Mouse (Mus musculus) limb, embryonic 10.5 days (tissue): Measurements from ENCODE around the gene Snx25. TPM values are rescaled to one million over a fixed set of nuclear protein-coding genes. Genes with fewer than 3 reads are reported as not detected.

Experiments used
- DNase-seq: peaks from one replicate; pipeline ENCODE4 v3.0.0-alpha.2; 2017; ENCODE audit warnings: low spot score
- H3K27ac ChIP-seq: fragments of 300-500 bp; sonication (generic); 2 replicates; pipeline ENCODE4 v1.5.1; 2016; ENCODE audit warnings: mild to moderate bottlenecking
- H3K27me3 ChIP-seq: fragments of 300-500 bp; sonication (generic); 2 replicates; pipeline ENCODE4 v1.6.1; 2016; ENCODE audit warnings: low read depth, mild to moderate bottlenecking; ENCODE audit not compliant: poor library complexity, severe bottlenecking
- H3K36me3 ChIP-seq: fragments of 300-500 bp; sonication (generic); 2 replicates; pipeline ENCODE4 v1.6.1; 2016; ENCODE audit warnings: mild to moderate bottlenecking, moderate library complexity
- H3K4me1 ChIP-seq: fragments of 300-500 bp; sonication (generic); 2 replicates; pipeline ENCODE4 v1.6.1; 2016
- H3K4me3 ChIP-seq: fragments of 300-500 bp; sonication (generic); 2 replicates; pipeline ENCODE4 v1.5.1; 2016; ENCODE audit warnings: mild to moderate bottlenecking, moderate library complexity
- H3K9me3 ChIP-seq: fragments of 300-500 bp; sonication (generic); replicated peaks from 2 replicates; pipeline ENCODE4 v1.6.1; 2016; ENCODE audit warnings: mild to moderate bottlenecking
- WGBS: fragments of 180-500 bp; shearing (Covaris S2); methylation state at CpG from one replicate; pipeline ENCODE4 v1.1.7; 2016; 5-methylcytosine and 5-hydroxymethylcytosine counted together
- polyA plus RNA-seq: library from polyadenylated mRNA; unstranded; fragments of >200 nt; fragmentation: Nextera tagmentation; extraction: Ambion mirVana; gene quantifications from 2 replicates; pipeline ENCODE4 v1.2.1, GENCODE M21; 2016

Gene Snx25
- polyA plus RNA-seq, 1 experiment from 2014 or later = 3.7 TPM

DNA sequence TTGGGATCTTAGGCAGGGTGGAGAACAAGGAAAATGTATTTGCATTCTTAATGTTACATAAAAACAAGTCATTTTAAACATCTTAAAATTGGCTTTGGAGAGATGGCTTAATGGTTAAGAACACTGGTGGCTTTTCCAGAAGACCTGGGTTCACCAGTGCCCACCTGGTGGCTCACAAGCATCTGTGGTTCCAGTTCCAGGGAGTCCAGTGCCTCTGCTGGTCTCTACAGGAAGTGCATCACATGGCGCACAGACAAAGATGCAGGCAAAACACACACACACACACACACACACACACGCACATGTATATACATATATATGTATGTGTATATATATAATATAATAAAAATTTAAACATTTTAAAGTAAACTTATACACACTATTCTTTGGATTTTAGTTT is 157.8 kb downstream of the Snx25 start:
- H3K36me3 ChIP-seq = peaks cover 47% of the 10 kb centered on the region
- H3K4me3 ChIP-seq = no peak overlapping the region
- no peak overlapping the region for H3K27ac ChIP-seq
- peaks cover 3% of the 10 kb centered on the region for H3K4me1 ChIP-seq
- 93% methylated on average over 2 of the region's 2 CpGs for WGBS
- H3K9me3 ChIP-seq = no peaks in the 10 kb centered on the region
- no peak for DNase-seq
- no peaks in the 10 kb centered on the region for H3K27me3 ChIP-seq

- Histone ChIP-seq H3K27me3 (no peaks in the 10 kb centered on the region), H3K4me1 (peaks cover 7% of the 10 kb centered on the region), H3K9me3 (no peaks in the 10 kb centered on the region), H3K36me3 (peaks cover 45% of the 10 kb centered on the region), H3K4me3 (no peak overlapping the region), H3K27ac (no peak overlapping the region)
- WGBS = 92% methylated on average over 4 of the region's 4 CpGs
- DNase-seq = no peak
Measured at GRCm38 (mm10) chr8:45990631-45991310, 161.2 kb downstream of the Snx25 start.

GRCm38 (mm10) chr8:45988189-45988588 is 163.8 kb downstream of the Snx25 start:
- Histone ChIP-seq H3K36me3 (peaks cover 45% of the 10 kb centered on the region), H3K9me3 (no peaks in the 10 kb centered on the region), H3K4me3 (no peak overlapping the region), H3K4me1 (peaks cover 7% of the 10 kb centered on the region), H3K27ac (no peak overlapping the region), H3K27me3 (no peaks in the 10 kb centered on the region)
- DNase-seq = no peak
- WGBS = 65% methylated on average over 2 of the region's 2 CpGs

DNA sequence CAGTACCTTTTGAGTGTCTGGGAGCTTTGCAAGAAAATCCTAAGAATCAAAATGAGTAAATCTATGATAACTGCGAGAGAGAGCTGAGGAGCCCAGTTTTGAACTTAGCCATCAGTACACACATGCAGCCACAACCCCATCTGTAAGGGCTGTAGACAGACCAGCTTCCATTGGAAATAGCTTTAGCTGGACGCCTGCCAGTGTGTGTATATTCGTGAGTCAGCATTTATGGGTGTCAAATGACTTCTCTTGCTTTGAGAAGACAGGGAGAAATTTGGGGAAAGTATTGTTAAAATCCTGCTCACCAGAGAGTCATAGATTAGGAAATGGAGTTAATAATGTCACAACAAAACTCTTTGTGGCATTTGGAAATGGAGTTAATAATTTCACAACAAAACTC is 165.3 kb downstream of the Snx25 start:
- no peak for DNase-seq

More for the DNA sequence above, 165.3 kb downstream of the Snx25 start:
- H3K36me3 ChIP-seq = peaks cover 52% of the 10 kb centered on the region
- H3K27me3 ChIP-seq = no peaks in the 10 kb centered on the region
- peak overlapping the region; percentile 61 for H3K27ac ChIP-seq
- H3K4me1 ChIP-seq = peaks cover 7% of the 10 kb centered on the region
- no peak overlapping the region for H3K4me3 ChIP-seq
- no peaks in the 10 kb centered on the region for H3K9me3 ChIP-seq
- WGBS = 89% methylated on average over 3 of the region's 3 CpGs

Other genes starting within 250 kb of the Snx25 start
- gene Ccdc110, start 217.5 kb downstream of the Snx25 start, polyA plus RNA-seq = not detected in 2 replicates
- gene 1700029J07Rik, start 176.9 kb downstream of the Snx25 start, polyA plus RNA-seq = 3.2 TPM in 2 replicates
- gene Ufsp2, start 176.6 kb downstream of the Snx25 start, polyA plus RNA-seq = 50.4 and 58.8 TPM in 2 replicates
- 0.23 and 0.25 TPM in 2 replicates for gene Lrp2bp, start 152.9 kb downstream of the Snx25 start, polyA plus RNA-seq
- 15.0 and 16.6 TPM in 2 replicates for gene Ankrd37, start 146.5 kb downstream of the Snx25 start, polyA plus RNA-seq
- gene Cfap97, start 388 bp downstream of the Snx25 start, polyA plus RNA-seq = 18.2 and 21.6 TPM in 2 replicates
- 486 and 506 TPM in 2 replicates for gene Slc25a4, start 59.1 kb upstream of the Snx25 start, polyA plus RNA-seq
- gene Helt, start 142.5 kb upstream of the Snx25 start, polyA plus RNA-seq = not detected in 2 replicates